Mouse (Mus musculus): ENCODE measurements at regions not wholly inside any gene's neighbourhood (a gene's known extent, or its start where the extent isn't known, plus 50 kb on each side); places are given as distances from the start of the nearest gene placed in this dataset.

DNA sequence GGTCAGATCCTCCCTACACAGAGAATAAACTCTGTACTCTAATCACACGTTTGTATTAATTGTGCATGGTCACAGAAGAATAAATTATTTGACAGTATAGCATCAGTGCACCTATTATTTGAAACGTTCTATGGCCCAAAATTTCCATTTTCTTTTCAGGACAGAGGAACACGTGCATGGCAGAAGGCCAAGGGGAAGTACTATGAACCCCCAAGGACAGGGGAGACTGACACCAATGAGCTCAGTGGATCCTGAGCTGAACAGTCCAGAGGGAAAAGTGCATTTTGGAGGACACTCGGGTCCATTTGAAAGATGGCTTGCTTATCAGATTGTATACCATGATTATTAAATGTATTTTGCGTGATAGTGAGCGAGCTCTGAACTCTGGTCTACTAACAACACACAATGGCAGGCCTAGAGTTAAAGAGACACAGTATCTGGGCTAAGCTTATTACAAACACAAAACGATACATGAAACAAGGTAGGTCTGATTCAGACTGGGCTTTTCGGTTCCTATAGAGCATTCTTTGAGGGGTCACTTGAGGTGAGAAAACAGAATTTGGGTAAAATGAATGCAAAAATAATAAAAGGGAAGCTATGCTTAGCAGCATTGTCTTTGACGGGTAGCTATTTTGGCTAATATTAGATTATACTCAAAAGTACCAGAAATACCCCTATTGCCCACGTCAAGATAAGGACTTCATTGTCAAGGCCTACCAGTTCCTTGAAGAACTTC, 1431.7 kb downstream of the Slc22a22 start:
- DNase-seq (ENCODE audit: low spot score): no peak

DNA sequence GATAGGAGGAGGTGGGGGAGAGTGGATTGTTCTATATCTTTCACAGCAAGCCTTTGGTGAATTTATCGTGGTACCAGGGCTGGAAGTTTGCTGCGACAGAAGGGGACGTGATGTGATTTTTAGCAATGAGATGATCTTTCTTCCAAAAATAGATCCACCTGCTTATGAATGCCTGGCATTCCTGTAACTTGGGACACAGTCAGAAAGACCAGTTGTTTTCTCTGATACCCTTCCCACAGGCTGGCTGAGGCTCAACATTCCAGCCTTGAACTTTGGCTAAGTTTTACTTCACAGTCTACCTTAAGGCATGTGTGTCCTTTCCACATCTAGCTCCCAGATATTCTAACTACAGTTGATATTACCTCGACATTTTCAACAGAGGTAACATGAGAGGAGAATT, 1434.1 kb downstream of the Slc22a22 start:
- no peak for DNase-seq (ENCODE audit: low spot score)

DNA sequence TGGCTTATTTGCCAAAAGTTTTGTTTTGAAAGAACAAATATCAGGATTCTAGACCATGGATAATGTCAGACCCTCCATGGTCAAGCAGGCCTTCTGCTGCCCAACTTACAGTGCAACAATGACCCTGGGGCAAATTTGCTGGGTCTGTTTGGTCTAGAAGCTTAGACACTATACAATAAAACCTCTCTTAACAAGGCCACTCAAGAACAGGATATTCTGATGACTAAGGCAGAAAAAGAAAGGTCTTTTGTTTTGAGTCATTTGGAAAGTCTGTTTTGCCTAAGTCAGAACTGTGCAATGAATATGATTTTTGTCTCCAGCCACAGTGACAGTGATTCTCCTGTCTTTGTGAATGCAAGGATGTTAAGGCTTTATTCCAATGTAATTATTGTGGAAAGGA, 1435.0 kb downstream of the Slc22a22 start:
- DNase-seq (ENCODE audit: low spot score): no peak

DNA sequence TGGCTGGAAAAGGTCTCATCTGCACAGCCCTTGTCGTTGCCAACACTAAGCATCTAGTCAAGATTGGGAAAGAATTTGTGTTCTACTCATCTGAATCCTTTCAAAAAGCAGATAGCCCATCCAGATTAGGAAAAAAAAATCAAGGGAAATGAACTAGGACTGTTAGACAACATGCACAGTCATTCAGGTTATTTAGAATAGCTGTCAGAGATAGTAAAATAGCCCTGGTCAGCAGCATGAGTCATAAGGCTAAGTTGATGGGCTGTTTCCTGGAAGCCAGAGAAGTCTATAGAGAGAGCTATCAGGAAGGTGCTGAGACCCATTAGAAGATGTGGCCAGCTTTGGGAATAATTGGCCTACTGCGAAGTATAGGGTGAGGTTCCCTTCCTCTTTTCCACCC, 1447.4 kb downstream of the Slc22a22 start:
- no peak for DNase-seq (ENCODE audit: low spot score)

DNA sequence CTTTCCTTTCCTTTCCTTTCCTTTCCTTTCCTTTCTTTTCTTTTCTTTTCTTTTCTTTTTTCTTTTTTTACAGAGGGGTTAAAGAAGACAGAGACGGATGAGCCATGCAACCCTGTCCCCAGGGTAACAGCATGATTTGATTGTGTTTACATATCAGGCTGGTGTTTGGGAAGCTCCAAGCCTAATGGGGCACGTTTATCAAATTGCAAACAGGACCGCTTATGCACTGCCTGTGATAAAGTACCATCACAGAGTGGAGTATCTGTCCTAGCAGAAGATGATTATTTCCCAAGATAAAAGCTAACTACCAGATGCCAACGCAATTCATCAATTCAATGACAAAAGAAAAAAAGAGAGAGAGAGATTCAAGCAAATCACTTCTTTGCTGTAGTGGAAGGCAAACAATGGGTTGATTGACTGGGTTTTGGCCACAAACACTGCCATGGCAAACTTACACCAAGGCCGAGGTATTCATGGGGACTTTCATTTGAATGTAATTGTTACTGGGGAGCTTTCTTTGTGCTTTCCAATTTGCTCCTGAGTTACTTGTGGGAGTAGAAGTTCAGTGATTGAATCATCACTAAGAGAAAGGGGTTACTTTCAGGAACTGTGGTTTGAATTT, 1450.1 kb downstream of the Slc22a22 start:
- no peak for DNase-seq (ENCODE audit: low spot score)

DNA sequence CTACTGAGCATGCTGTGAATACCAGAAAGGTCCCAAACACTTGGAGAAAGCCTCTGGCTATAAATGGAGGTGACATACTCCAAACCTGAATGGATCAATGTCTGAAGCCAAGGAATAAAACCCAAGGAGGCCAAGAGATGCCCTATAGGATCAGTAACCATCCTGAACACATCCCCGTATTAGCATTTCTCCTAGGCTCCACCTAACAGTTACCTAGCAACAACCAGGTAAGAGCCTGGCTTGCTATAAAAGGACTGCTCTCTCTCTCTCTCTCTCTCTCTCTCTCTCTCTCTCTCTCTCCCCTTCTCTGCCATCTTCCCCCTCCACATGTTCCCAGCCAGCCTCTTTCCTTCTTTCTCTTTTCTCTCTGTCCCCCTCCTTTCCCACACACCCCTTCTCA, 1452.7 kb downstream of the Slc22a22 start:
- no peak for DNase-seq (ENCODE audit: low spot score)

DNA sequence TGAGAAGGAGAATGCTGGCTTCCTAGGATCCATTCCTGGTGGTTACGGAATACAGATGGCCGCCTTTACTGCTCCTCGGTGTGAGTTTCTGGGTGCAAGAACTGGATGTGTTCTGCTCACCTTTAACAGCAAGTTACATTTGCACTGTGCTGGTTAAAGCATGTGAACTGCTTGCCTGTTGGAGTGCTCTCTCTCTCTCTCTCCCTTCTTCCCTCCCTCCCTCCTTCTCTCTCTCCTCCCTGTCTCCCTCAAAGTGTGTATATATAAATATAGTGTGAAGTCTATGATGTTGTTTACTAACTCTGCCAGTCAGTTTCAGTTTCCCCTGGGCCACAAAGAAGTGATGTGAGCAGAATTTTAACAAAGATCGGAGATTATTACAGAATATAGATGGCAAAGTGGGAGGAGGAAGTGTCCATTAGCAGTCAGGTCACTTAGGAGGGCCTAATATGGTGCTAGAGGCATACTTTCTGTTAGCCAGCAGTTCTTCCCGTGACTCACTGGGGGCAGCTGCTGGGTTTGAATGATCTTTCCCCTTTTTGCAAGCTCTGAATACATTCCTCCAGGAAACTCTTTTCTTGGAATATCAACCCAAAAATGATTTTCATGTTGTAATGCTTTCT, 1453.5 kb downstream of the Slc22a22 start:
- DNase-seq (ENCODE audit: low spot score): no peak

DNA sequence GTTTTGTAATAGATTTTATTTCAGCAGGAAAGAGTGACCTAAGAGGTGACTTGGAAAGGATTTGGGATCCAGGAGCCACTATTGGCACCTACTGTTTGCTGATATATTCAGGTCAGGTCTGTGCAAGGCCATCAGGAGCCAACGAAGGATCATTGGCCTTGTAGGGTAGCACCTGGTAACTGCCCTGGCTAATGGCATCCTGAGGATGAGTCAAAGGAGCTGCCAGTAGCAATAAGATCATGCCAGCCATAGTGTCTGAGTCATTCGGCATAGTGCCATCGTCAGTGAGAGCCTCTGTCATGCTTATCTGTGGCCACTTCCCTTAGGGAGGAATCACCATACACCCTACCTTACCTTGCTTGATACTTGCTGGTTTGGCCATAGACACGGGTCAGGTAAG, 1455.1 kb downstream of the Slc22a22 start:
- no peak for DNase-seq (ENCODE audit: low spot score)

DNA sequence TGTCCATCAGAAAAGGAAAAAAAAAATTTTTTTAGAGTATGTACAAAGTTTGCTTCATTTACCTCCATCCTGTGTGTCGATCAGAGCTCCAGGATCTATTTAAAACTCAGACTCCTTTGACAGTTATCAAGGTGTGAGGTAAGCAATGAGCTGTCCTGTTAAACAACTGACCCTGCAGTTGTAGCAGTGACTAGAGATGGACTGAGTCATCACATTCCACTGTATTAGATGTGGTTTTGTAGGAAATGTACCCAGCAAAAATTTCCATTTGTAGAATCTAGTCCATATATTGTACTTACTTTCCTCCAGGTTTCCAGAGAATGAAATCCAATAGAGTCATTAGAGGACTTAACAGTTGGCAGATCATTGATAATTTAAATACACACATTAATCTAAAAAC, 1459.3 kb downstream of the Slc22a22 start:
- no peak for DNase-seq (ENCODE audit: low spot score)

DNA sequence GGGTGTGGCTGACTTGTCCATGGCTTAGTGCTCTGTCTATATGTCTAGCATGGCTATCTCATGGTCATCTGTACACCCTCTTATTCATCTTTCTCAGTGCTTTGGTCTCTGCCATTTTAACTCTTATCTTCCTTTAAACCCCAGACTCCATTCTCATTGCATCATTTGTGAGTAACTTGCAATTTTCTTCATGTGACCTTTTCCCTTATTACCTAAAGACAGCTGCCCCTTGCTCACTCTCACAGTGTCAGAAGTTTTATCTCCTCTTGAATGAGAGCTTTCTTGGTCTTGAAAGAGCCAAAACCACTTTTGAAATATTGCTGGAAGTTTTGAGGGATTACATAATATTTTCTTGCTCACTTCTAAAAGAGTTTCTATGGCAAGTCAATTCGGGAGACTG, 1459.9 kb downstream of the Slc22a22 start:
- DNase-seq (ENCODE audit: low spot score): no peak

DNA sequence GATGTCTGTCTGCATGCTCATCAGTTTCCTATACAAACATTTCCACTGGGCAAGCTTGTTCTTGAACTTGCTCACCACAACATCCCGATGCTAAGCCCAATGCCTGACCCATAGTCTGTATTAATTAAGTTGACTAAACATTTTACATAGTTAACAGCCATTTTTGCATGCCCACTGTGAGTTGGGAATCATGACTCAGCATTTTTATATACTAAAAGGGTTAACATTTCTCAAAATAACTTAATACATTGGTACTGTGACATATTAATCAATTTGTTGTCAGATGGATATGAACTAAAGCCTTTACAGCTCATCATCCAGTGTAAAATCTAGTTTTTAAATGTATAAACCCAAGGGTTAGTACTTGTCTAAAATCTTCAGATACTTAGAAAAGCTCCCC, 1461.4 kb downstream of the Slc22a22 start:
- DNase-seq (ENCODE audit: low spot score): no peak

DNA sequence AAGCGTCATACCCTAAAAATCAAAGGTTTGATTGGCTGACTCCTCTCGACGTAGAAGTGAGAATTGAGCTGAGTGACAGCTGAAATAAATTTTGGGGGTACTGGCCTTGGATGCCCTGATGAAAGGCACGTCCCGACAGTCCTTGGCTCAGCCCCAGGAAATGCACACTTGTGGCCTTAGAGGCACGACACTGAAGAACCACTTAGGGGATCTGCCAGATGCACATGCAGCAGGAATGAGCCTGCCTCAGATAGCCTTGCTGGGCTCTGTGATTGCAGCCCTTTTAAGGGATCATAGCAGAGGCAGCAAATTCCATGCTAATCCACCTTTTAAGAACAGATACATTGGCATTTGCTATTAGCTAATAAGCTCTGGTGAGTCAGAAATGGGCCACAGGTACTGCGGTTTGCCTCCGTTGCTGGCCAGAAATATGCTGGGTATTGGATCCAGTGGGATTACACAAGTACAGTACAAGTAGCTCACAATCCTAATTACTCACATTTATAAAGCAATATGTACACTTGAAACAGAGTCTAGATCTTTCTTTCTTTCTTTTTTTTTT, 1463.3 kb downstream of the Slc22a22 start:
- peak; percentile 8 for DNase-seq (ENCODE audit: low spot score)

DNA sequence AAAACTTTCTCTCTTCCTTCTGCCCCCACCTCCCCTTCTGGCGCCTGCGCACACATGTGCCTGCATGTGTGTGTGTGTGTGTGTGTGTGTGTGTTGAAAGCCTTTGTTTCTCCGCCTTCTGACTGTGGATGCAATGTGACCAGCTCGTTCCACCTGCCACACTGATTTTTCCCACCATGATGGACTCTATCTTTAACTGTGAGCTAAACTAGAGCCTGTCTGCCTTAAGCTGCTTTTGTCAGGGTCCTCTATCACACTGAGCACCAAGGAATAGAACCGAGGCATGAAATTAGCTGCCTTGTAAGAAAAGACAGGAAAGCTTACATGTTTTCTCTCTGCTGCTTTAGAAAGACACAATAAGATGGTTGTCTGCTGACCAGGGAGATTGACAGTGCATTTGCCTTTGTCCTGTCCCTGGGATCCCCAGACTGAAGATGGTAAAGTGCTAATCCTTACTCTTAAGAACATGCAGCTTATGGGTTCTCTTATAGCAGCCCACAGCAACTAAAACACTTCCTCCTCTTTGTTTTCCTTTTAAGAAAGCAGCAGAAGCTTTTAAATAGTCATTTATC, 1468.7 kb downstream of the Slc22a22 start:
- no peak for DNase-seq (ENCODE audit: low spot score)

DNA sequence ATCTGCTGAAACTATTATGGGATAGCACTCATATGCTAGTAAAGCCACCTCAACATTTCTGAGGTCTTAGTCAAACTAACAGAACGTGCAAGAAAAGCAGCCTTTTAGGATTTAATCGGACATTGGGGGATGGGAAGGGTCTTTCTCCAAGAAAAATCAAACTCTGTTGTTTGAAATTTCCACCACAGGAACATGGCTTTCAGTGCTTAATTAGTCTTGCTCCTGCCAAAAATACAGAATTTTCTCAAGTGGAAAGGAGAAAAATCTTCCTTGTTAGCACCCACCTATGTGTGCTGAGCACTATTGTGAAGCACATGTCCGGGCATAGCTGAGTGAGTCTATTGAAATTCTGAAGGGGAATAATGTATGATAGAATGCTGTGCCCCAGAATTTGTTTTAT, 1470.0 kb downstream of the Slc22a22 start:
- DNase-seq (ENCODE audit: low spot score): no peak

DNA sequence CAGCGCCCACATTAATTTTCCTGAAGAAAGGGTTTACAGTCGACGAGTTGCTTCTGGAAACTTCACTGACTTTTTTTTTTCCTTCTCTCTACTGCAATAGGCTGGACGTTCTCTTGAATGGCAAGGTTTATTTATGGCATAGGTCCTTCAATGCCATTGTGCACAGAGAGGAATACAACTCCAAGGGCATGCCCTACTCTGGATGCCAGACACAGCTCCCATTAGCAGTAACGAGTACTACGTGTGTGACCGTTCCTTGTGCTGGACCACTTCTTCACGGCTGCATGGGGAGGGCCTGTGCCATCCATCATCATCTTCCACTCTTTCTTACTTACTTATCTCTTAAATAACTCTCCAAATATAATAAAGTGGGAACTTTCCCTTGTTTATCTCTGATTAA, 1472.1 kb downstream of the Slc22a22 start:
- DNase-seq (ENCODE audit: low spot score): peak; percentile 16

DNA sequence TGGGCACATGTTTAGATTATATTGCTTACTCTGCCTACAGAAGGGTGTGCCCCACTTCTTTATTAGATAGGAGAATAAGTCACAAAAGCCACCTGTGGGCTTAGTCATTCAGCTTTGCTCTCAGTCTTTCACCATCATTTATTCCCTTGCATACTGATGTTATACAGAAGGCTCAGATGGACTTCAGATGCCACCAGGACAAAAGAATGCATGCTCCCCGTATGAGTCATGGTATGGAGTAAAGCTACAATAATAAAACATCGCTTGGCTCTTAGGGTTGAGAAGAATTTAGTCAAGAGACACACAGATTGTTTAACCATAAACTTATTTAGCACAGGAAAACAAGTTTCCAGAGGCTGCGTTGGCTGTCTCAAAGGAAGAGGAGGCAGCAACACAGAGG, 1473.5 kb downstream of the Slc22a22 start:
- no peak for DNase-seq (ENCODE audit: low spot score)

DNA sequence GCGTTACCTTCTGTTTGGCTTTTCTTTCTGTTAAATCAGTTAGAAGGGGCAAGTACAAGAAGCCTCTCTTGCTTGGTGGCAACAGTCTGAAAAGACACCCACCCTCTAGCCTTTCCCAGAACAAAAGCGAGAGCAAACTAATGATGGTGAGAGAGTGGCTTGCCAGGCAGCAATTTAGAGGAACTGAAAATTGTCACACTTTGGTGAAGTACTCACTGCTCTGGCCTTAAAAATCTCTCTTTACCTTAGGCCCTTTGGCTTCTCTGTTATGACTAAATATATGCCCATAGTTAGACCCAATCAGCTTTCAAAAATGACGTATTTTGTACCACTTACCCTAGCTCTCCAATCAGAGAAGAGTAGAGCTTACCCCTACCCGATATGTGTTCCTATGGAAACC, 1477.8 kb downstream of the Slc22a22 start:
- no peak for DNase-seq (ENCODE audit: low spot score)

DNA sequence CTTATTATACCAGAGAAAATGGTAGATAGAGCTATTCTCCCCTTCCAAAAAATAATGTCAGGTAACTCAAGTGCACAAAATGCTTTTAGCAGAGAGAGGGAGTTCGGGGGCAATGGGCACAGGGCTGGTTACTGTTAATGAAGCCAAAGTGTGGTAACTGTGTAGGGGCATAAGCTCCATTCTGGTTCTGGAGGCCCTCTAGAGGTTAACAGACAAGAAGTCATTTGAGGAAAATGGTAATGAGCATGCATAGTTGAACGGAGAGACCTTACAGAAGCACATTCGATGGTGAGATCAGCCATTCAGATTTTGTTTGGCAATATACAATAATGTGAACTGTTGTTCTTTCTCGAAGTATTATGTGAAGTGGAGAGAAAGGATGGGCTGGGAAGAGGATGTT, 1479.4 kb downstream of the Slc22a22 start:
- DNase-seq (ENCODE audit: low spot score): no peak

DNA sequence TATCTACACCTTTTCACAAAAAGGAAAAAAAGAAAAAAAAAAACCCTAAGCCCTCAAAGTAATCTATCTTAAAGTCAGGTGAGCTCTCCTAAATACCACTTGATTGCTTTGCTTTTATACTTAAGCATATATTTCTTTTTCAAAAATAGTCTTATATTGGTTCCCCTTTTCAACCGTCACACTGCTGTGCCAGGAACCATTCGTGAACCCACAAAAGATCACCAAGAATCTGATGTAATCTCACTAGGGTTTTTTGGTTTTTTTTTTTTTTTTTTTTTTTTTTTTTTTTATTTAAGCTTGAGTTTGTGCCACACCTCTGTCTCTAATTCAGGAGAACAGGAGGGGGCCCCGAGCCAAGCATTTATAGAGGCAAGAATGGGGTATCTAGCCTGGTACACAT, 1482.7 kb downstream of the Slc22a22 start:
- DNase-seq (ENCODE audit: low spot score): no peak

DNA sequence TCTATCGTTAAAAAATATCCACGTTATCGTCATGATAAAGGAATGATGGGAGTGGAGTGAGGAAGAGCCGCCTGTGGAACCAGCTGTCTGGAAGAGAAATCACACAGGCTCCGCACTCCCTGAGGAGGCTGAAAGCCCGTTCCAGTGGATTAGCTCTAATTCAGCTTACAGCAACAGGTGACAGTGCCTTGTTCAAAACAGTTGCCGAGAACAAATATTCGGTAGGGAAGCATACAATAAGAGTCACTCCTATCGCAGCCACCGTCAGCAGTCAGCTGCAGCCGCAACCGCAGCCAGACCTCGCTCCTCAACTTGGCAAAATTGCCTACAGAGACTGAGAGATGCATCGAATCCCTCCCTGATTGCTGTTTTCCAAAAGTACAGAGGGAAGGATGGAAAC, 1501.6 kb downstream of the Slc22a22 start:
- DNase-seq (ENCODE audit: low spot score): no peak

DNA sequence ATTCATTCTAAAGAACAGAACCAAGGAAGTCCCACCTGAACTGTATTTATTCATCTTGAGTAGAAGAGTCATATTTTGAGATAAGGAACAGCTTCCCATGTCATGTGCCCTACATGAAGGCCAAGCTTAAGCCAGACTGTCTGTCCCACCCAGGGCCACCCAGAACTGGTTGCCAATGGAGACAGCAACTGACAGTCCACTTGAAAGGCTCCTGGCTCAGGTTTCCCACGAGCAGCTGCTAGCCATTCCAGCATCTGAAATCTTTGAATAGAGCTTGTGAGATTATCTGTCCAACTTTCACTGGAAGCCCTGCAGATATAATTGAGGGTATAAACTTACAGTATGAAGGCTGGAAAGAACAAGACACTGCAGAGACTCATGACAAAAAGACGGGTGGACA, 1510.6 kb downstream of the Slc22a22 start:
- DNase-seq (ENCODE audit: low spot score): no peak

DNA sequence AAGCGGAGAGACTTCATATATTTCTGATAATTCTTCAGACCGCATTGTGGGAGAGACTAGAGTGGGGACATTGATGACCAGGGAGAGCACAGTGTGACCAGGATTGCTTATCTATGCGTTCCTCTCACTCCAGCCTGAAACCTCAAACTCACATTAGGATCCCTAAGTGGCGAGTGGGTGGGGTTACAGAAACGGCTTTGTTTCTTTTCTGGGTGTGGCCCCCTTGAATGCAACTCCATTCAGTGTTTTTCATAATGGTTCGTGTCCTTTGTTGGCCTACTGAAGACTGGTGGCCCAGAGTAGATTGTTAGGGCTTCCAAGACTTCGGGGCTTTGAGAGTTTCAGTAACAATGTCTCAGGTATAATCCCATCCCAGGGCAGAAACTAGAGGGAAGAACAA, 1512.1 kb downstream of the Slc22a22 start:
- no peak for DNase-seq (ENCODE audit: low spot score)

DNA sequence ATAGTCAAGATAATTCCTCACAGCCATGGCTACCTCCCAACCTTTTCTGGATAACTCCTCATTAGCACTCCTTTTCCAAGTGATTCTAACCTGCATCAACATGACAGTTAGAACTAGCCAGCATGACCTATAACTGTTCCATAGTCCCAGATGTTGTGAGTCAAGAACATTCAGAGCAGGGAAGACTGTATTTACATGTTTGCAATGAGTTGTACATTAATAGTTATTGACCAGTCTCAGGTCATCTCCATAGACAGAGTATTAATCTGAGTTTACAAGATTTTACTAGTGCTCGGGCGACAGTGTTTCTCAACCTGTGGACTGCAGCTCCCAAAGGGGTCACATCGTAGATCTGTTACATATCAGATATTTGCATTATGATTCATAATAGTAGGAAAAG, 1515.3 kb downstream of the Slc22a22 start:
- no peak for DNase-seq (ENCODE audit: low spot score)

All from heart, adult 8-10 months (tissue).